Mouse (Mus musculus): ENCODE results near the gene Sez6l. TPM values are rescaled to one million over a fixed set of nuclear protein-coding genes. Genes with fewer than 3 reads are reported as not detected.
A peak's percentile ranks its signal among the peaks of the same experiment; 100 is the strongest.

Sez6l gene
- polyA plus RNA-seq, 1 experiment from 2014 or later: 0.08 TPM

GRCm38 (mm10) chr5:112391676-112392323 lies 185.2 kb downstream of the Sez6l start:
- no peak for ATAC-seq (replicated peaks; ENCODE audit: low FRiP score)
- no peak overlapping the region for H3K4me2 ChIP-seq
- no peak for DNase-seq (ENCODE audit: low spot score)
- H3K36me3 ChIP-seq (ENCODE audit: control insufficient read depth, insufficient read depth, low read length): no peaks in the 10 kb centered on the region
- H3K4me3 ChIP-seq (ENCODE audit: low read depth, low read length): no peak overlapping the region
- no peaks in the 10 kb centered on the region for H3K4me1 ChIP-seq (replicated peaks; ENCODE audit: control insufficient read depth, insufficient read depth, low read length)
- peaks cover 51% of the 10 kb centered on the region for H3K27me3 ChIP-seq (replicated peaks; ENCODE audit: control insufficient read depth, insufficient read depth, low read length)
- no peak overlapping the region for H3K27ac ChIP-seq (ENCODE audit: low read depth, low read length)
- no peak overlapping the region for H3K9ac ChIP-seq (ENCODE audit: low read depth, low read length)
- H3K9me3 ChIP-seq (ENCODE audit: control insufficient read depth, low read length): no peaks in the 10 kb centered on the region
- 58% methylated on average over 27 of the region's 27 CpGs for WGBS

DNA sequence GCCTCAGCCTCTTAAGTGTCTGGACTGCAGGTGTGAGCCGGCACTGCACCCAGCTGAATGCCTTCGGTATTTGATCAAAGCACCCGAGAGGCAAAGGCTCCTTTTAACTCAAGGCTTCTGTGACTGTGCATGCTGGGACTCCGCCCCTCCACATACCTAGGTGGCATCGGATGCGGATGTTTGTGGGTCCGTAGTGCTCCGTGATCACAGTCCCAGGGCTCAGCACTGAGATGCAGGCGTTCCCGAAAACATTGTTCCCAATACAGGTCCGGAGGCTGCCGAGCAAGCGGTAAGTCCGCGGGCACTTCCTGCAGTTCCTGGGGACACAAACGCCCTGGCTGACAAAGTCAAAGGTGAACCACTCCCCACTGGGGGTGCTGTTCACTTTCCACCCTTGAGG lies 186.0 kb downstream of the Sez6l start:
- H3K4me3 ChIP-seq (ENCODE audit: low read depth, low read length): no peak overlapping the region
- H3K36me3 ChIP-seq (ENCODE audit: control insufficient read depth, insufficient read depth, low read length): no peaks in the 10 kb centered on the region
- H3K27ac ChIP-seq (ENCODE audit: low read depth, low read length): no peak overlapping the region
- 35% methylated on average over 16 of the region's 16 CpGs for WGBS
- no peak overlapping the region for H3K4me2 ChIP-seq
- peaks cover 51% of the 10 kb centered on the region for H3K27me3 ChIP-seq (replicated peaks; ENCODE audit: control insufficient read depth, insufficient read depth, low read length)
- no peaks in the 10 kb centered on the region for H3K4me1 ChIP-seq (replicated peaks; ENCODE audit: control insufficient read depth, insufficient read depth, low read length)
- no peak overlapping the region for H3K9ac ChIP-seq (ENCODE audit: low read depth, low read length)
- no peak for ATAC-seq (replicated peaks; ENCODE audit: low FRiP score)
- no peaks in the 10 kb centered on the region for H3K9me3 ChIP-seq (ENCODE audit: control insufficient read depth, low read length)
- DNase-seq (ENCODE audit: low spot score): no peak

GRCm38 (mm10) chr5:112389352-112389751 lies 187.6 kb downstream of the Sez6l start:
- no peak for ATAC-seq (replicated peaks; ENCODE audit: low FRiP score)
- H3K4me1 ChIP-seq (replicated peaks; ENCODE audit: control insufficient read depth, insufficient read depth, low read length): peaks cover 11% of the 10 kb centered on the region
- WGBS: 79% methylated on average over 9 of the region's 9 CpGs
- no peak overlapping the region for H3K27ac ChIP-seq (ENCODE audit: low read depth, low read length)
- H3K9me3 ChIP-seq (ENCODE audit: control insufficient read depth, low read length): no peaks in the 10 kb centered on the region
- H3K4me3 ChIP-seq (ENCODE audit: low read depth, low read length): no peak overlapping the region
- peaks cover 36% of the 10 kb centered on the region for H3K27me3 ChIP-seq (replicated peaks; ENCODE audit: control insufficient read depth, insufficient read depth, low read length)
- H3K9ac ChIP-seq (ENCODE audit: low read depth, low read length): no peak overlapping the region
- no peaks in the 10 kb centered on the region for H3K36me3 ChIP-seq (ENCODE audit: control insufficient read depth, insufficient read depth, low read length)
- H3K4me2 ChIP-seq: no peak overlapping the region
- DNase-seq (ENCODE audit: low spot score): no peak

- peak; percentile 87 for ATAC-seq (replicated peaks; ENCODE audit: low FRiP score)
- WGBS: 52% methylated on average over 2 of the region's 2 CpGs
- Histone ChIP-seq H3K4me1 (replicated peaks; ENCODE audit: control insufficient read depth, insufficient read depth, low read length) (peaks cover 11% of the 10 kb centered on the region), H3K4me2 (no peak overlapping the region), H3K4me3 (ENCODE audit: low read depth, low read length) (no peak overlapping the region), H3K27ac (ENCODE audit: low read depth, low read length) (no peak overlapping the region), H3K36me3 (ENCODE audit: control insufficient read depth, insufficient read depth, low read length) (no peaks in the 10 kb centered on the region; the same call in 1 of the 2 replicates), H3K9me3 (ENCODE audit: control insufficient read depth, low read length) (no peaks in the 10 kb centered on the region), H3K9ac (ENCODE audit: low read depth, low read length) (no peak overlapping the region), H3K27me3 (replicated peaks; ENCODE audit: control insufficient read depth, insufficient read depth, low read length) (peaks cover 2% of the 10 kb centered on the region)
- DNase-seq (ENCODE audit: low spot score): no peak
Observed at GRCm38 (mm10) chr5:112385973-112386372, 191.0 kb downstream of the Sez6l start.

DNA sequence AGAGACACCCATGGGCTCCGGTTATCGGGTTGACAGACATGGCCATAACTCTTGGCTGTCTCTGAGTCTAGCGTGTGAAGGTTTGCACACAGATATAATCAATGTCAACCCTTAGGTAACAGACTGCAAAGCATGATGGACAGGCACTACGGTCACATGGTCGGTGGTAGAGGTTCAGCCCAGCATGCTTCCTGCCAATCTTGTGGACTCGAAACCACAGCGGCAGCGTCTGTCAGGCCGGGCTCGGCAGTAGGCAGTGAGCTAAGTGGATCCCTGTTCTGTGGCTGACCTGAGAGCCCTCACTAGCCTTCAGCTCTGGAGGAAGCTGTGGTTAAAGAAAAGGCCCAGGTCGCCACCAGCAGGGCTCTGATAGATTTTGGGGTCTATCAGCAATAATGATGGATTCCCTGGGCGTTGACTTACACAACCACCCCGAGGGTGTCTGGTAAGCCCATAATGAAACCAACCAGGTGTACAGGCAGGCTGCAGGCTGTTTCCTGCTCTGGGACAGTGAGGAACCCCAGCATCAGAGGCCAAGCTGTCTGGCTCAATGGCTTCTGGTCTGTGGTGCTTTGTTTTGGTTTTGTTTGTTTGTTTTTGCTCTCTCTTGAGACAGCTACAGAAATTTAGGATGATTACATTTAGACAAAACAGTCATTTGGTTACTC lies 192.0 kb downstream of the Sez6l start:
- 47% methylated on average over 13 of the region's 13 CpGs for WGBS
- DNase-seq (ENCODE audit: low spot score) (no peak), ATAC-seq (replicated peaks; ENCODE audit: low FRiP score) (no peak)
- H3K9me3 ChIP-seq (ENCODE audit: control insufficient read depth, low read length): no peaks in the 10 kb centered on the region
- H3K27me3 ChIP-seq (replicated peaks; ENCODE audit: control insufficient read depth, insufficient read depth, low read length): no peaks in the 10 kb centered on the region
- H3K27ac ChIP-seq (ENCODE audit: low read depth, low read length): peak overlapping the region; percentile 5; the same call in 1 of the 2 replicates
- H3K4me1 ChIP-seq (replicated peaks; ENCODE audit: control insufficient read depth, insufficient read depth, low read length): peaks cover 11% of the 10 kb centered on the region
- H3K4me3 ChIP-seq (ENCODE audit: low read depth, low read length): no peak overlapping the region
- no peak overlapping the region for H3K9ac ChIP-seq (ENCODE audit: low read depth, low read length)
- H3K4me2 ChIP-seq: no peak overlapping the region
- H3K36me3 ChIP-seq (ENCODE audit: control insufficient read depth, insufficient read depth, low read length): no peaks in the 10 kb centered on the region; the same call in 1 of the 2 replicates

DNA sequence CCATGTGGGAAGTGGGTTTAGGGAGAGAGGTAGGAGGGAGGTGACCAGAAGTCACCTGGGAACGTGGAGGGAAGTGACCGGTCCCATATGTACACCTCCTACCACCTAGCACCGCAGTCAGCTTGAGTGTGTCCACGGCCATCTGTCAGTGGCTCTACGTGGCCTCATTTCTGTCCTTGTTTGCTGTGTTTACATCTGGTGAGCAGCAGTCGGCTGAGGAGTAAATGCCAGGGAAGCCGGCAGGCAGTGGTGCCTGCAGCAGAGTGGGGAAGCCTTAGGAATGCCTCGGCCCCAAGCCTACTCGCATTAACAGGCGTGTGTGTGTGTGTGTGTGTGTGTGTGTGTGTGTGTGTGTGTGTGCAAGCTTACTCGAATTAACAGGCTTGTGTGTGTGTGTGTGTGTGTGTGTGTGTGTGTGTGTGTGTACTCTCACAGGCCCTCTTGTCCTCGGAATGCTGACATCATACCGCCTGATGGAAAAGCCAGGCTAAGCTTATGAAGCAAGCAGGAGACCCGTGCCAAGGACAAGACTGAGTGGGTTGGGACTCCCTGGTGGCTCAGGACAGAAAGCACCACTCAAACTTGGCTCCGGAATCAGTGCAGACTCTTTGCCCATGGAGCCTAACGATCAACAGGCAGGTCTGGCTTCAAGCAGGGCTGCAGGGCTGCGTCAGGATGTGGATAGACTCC lies 194.2 kb downstream of the Sez6l start:
- Histone ChIP-seq H3K9ac (ENCODE audit: low read depth, low read length) (no peak overlapping the region), H3K4me3 (ENCODE audit: low read depth, low read length) (no peak overlapping the region), H3K27me3 (replicated peaks; ENCODE audit: control insufficient read depth, insufficient read depth, low read length) (no peaks in the 10 kb centered on the region), H3K36me3 (ENCODE audit: control insufficient read depth, insufficient read depth, low read length) (peaks cover 6% of the 10 kb centered on the region; the same call in 1 of the 2 replicates), H3K4me1 (replicated peaks; ENCODE audit: control insufficient read depth, insufficient read depth, low read length) (peaks cover 11% of the 10 kb centered on the region), H3K27ac (ENCODE audit: low read depth, low read length) (no peak overlapping the region), H3K4me2 (no peak overlapping the region), H3K9me3 (ENCODE audit: control insufficient read depth, low read length) (no peaks in the 10 kb centered on the region)
- DNase-seq (ENCODE audit: low spot score) (no peak), ATAC-seq (replicated peaks; ENCODE audit: low FRiP score) (no peak)
- 63% methylated on average over 17 of the region's 17 CpGs for WGBS

- WGBS: 79% methylated on average over 9 of the region's 9 CpGs
- H3K9ac ChIP-seq (ENCODE audit: low read depth, low read length): no peak overlapping the region
- ATAC-seq (replicated peaks; ENCODE audit: low FRiP score): no peak
- H3K36me3 ChIP-seq (ENCODE audit: control insufficient read depth, insufficient read depth, low read length): peaks cover 6% of the 10 kb centered on the region; the same call in 1 of the 2 replicates
- H3K4me1 ChIP-seq (replicated peaks; ENCODE audit: control insufficient read depth, insufficient read depth, low read length): peaks cover 11% of the 10 kb centered on the region
- no peak for DNase-seq (ENCODE audit: low spot score)
- no peaks in the 10 kb centered on the region for H3K9me3 ChIP-seq (ENCODE audit: control insufficient read depth, low read length)
- no peak overlapping the region for H3K4me2 ChIP-seq
- no peaks in the 10 kb centered on the region for H3K27me3 ChIP-seq (replicated peaks; ENCODE audit: control insufficient read depth, insufficient read depth, low read length)
- no peak overlapping the region for H3K4me3 ChIP-seq (ENCODE audit: low read depth, low read length)
- no peak overlapping the region for H3K27ac ChIP-seq (ENCODE audit: low read depth, low read length)
Observed at GRCm38 (mm10) chr5:112382042-112382441, 194.9 kb downstream of the Sez6l start.

- 76% methylated on average over 11 of the region's 11 CpGs for WGBS
- peaks cover 6% of the 10 kb centered on the region; the same call in 1 of the 2 replicates for H3K36me3 ChIP-seq (ENCODE audit: control insufficient read depth, insufficient read depth, low read length)
- DNase-seq (ENCODE audit: low spot score): no peak
- no peak overlapping the region for H3K9ac ChIP-seq (ENCODE audit: low read depth, low read length)
- H3K4me1 ChIP-seq (replicated peaks; ENCODE audit: control insufficient read depth, insufficient read depth, low read length): peaks cover 12% of the 10 kb centered on the region
- no peaks in the 10 kb centered on the region for H3K9me3 ChIP-seq (ENCODE audit: control insufficient read depth, low read length)
- H3K4me2 ChIP-seq: no peak overlapping the region
- ATAC-seq (replicated peaks; ENCODE audit: low FRiP score): no peak
- H3K27me3 ChIP-seq (replicated peaks; ENCODE audit: control insufficient read depth, insufficient read depth, low read length): no peaks in the 10 kb centered on the region
- H3K4me3 ChIP-seq (ENCODE audit: low read depth, low read length): no peak overlapping the region
- no peak overlapping the region for H3K27ac ChIP-seq (ENCODE audit: low read depth, low read length)
Observed at GRCm38 (mm10) chr5:112381154-112381553, 195.8 kb downstream of the Sez6l start.

All from liver, embryonic 11.5 days (tissue).